Mouse (Mus musculus) left cerebral cortex, adult 18-20 months (tissue): Measurements from ENCODE around the gene Mrpl20. TPM values are rescaled to one million over a fixed set of nuclear protein-coding genes. Genes with fewer than 3 reads are reported as not detected.
"Not testable (repeated sequence)": the region's sequence is repeated elsewhere in the genome, so short reads cannot be mapped to it uniquely, and the experiment has no call there.

Experiments
- DNase-seq, 2 experiments: peaks; one replicate each; pipeline ENCODE4 v3.0.0; 2021 to 2022; ENCODE audit warnings: low spot score in 2 of 2, mixed read lengths in 1 of 2
- total RNA-seq, 2 experiments: library from RNA; stranded (reverse); gene quantifications; 2 replicates each; pipeline ENCODE4 v1.2.3; 2021

Mrpl20 gene
- total RNA-seq, 2 experiments from 2014 or later = 84.9 to 89.4 TPM

GRCm38 (mm10) chr4:155780895-155781294, 21.8 kb upstream of the Mrpl20 start:
- DNase-seq = no peak

DNA sequence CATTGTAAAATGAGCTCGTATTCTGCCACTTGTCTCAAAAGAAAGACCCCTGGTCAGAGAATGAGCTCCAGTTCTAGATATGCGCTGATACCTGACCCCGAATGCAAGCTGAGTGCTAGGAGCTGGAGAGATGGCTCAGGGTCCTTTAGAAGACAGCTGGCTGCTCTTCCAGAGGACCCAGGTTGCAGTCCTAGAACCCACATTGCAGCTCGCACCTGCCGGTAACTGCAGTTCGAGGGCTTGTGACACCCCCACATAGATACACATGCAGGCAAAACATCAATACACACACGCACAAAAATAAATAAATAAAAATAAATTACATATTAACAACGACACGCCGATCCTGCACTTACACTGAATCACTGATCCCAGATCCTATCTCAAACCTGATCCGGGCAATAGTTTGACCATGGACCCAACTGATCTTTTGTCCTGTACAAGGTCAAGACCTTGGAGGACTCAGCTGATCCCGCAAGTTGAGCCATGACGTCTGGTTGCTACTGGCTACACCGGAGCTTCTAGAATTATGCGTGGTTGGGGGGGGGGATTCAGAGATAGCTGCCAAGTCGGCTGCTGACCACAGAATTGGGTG, 19.1 kb upstream of the Mrpl20 start:
- no peak for DNase-seq

DNA sequence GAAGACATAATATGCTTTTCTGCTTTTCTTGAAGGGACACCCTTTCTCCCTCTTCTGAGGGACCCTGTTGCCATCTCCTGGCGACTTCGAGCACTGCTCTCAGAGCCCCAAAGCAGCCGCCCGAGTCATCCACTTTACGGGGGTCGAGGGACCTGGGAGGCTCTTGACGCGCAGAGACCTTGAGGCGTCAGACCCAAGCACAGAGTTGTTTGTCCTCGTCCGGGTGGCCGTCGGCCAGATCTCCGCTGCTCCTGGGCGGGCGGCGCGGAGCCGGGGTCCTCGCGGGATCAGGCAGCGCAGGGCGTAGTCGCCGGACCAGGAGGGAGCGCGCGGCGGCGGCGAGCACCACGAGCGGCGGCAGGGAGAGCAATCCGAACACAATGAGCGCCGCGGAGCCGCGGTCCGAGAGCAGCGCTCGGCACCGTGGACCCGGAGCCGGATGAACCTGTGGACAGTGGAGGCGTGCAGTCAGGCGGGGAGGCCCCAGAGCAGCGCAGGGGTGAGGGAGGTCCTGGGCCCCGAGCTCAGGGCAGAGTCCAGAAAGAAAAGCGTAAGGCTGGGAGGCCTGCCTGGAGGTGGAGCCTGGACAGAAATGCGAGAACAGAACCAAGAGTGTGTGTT, 18.5 kb upstream of the Mrpl20 start:
- peak; percentile 78 to 82 for DNase-seq

- no peak for DNase-seq
These were observed 17.4 kb upstream of the Mrpl20 start for GRCm38 (mm10) chr4:155785246-155785645.

DNA sequence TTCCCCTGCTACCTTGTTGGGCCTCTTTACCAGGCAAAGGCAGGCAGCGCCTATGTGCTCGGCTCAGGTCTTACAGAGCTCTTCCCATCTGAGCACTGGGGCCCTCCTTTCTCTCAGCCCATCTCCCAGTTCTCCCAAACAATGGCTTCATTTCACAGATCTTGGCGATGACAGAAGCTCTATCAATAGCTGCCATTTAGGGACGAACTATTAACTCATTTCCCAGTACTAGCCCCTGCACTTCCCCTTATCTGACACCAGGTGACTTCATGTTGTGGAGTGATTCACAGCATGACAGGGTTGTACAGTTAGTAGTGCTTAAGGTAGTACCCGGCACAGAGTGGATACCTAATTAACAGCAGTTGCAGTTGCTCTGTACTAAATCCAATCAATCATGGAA, 16.9 kb upstream of the Mrpl20 start, which contains the start of gene Tmem88b:
TSS of gene Tmem88b (minus strand) at position 56 of the 400 bp plus-strand sequence.
- DNase-seq = no peak

DNA sequence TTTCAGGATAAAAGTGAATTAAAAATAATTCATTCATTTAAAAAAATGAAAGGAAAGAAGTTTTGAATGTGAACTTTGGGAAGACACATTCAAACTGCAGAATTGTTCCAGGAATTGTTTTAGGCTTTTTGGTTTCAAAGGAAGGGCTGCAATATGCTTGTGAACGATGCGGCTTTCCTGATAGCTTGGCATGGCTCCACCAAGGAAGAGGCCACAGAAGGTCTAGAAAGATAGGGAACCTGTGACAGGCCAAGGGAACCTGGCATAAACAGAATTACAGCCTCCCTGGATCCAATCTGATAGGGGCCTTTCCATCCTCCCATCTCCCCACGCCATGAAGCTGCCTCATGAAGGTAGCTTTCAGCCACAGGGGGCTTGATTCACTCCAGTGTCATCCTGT, 14.4 kb upstream of the Mrpl20 start:
- no peak for DNase-seq

DNA sequence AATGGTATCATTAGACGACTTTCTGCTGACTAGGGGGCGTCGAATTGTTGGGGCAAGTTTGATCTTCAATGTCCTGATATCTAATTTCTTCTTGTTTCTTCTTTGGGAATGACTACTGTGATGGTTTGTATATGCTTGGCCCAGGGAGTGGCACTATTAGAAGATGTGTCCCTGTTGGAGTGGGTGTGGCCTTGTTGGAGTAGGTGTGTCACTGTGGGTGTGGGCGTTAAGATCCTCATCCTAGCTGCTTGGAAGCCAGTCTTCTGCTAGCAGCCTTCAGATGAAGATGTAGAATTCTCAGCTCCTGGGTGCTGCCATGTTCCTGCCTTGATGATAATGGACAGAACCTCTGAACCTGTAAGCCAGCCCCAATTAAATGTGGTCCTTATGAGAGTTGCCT, 13.8 kb upstream of the Mrpl20 start:
- DNase-seq = not testable (repeated sequence)

DNA sequence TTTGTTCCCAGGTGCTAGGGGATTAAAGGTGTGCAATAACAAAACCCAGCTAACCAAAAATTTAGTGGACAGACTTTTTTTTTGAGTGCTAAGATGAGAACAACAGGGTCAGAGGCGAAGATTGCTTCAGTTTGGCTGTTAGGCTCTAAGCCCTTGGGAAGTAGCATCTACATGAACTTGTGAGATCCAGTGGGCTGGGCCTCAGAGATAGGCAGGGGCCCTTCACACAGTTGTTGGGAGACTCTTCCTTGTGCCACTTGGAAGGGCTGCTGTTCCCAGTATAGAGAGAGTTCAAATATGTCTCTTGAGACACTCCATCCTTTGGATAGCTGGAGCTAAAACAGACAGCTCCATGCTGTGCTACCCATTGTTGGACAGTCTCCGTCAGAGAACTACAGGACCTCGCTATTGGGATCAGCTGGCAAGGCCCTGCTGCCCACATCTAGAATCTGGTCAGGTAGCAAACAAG, 12.6 kb upstream of the Mrpl20 start, which contains the start of gene Ankrd65:
TSS of gene Ankrd65 (plus strand) at position 419 of the 469 bp plus-strand sequence.
- no peak for DNase-seq

GRCm38 (mm10) chr4:155790650-155791161, 12.0 kb upstream of the Mrpl20 start:
- no peak for DNase-seq

DNA sequence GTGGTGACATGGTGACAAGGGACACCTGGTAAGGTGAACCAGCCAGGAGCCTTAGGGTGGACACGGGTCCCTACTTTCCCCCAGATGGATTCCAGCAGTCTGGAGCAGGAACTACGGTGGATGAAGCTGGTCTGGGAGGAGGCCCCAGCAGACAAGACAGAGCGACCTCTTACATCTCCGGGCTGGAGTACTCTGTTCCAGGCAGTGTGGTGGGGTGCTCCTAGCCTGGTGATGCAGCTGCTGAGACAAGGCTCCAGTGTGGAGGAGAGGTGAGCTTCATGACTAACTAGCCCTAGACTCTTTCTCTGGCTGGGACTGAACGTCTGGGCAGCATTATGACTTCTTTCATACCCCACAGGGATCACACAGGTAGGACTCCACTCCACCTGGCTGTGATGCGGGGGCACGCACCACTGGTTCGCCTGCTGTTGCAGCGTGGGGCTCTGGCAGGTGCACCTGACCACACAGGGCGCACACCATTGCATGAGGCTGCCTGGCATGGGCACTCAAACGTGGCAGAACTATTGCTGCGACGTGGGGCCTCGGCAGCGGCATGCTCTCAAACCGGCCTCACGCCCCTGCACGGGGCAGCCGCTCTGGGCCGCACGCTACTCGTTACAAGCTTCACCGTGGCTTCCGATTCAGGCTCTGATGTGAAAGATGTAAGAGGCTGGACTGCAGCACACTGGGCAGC, 11.3 kb upstream of the Mrpl20 start:
- no peak for DNase-seq

DNA sequence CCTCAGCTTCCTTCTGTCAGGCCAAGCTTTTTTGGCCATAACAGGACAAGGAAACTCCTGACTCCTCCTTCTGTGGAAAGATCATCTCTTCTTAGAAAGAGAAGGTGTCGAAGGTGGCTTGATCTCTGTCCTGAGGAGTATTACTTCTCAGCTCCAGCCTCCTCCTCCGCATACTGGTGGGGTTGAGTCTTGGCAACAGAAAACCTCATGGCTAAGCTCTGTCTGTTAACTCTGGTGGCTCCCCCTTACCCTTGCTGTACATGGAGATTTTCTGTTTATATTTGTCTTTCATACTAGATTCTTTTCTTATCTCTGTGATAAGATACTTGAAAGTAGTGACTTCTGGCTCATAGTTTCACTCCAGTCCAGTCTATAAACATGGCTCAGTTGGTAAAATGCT, 8.9 kb upstream of the Mrpl20 start:
- no peak for DNase-seq

- DNase-seq = no peak
These were observed 603 bp upstream of the Mrpl20 start for GRCm38 (mm10) chr4:155802075-155802474.

GRCm38 (mm10) chr4:155803340-155804041, 813 bp downstream of the Mrpl20 start:
- peak; percentile 95 to 98 for DNase-seq

GRCm38 (mm10) chr4:155807841-155808240, 5.2 kb downstream of the Mrpl20 start:
- DNase-seq = no peak

- peak; percentile 88 to 93 for DNase-seq
These were observed 9.4 kb downstream of the Mrpl20 start, which contains the start of gene Ccnl2 for GRCm38 (mm10) chr4:155811929-155812664. Gene Ccnl2, plus strand, starts transcription at chr4:155812489.

DNA sequence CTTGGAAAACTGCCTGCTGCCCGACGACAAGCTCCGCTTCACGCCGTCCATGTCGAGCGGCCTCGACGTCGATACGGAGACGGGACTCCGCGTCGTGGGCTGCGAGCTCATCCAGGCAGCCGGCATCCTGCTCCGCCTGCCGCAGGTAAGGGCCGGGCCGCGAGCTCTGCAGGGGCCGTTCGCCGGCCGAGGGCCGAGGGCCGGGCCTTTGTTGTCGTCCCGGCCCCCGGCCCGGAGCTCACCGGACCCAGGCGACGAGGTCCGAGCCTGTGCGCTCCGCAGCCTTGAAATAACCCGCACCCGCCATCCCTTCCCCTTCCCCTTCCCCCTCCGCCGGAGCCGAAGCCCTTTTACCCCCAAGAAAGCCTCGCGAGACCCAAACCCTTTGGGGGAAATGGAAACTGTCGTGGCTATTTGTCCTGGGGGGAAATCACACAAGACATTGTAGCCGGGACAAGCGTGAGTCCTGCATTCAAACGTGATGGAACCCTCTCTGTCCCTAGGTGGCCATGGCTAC, 10.0 kb downstream of the Mrpl20 start:
- no peak for DNase-seq

GRCm38 (mm10) chr4:155817533-155817932, 14.9 kb downstream of the Mrpl20 start:
- no peak for DNase-seq

- DNase-seq = no peak
These were observed 18.3 kb downstream of the Mrpl20 start for GRCm38 (mm10) chr4:155821025-155821424.

DNA sequence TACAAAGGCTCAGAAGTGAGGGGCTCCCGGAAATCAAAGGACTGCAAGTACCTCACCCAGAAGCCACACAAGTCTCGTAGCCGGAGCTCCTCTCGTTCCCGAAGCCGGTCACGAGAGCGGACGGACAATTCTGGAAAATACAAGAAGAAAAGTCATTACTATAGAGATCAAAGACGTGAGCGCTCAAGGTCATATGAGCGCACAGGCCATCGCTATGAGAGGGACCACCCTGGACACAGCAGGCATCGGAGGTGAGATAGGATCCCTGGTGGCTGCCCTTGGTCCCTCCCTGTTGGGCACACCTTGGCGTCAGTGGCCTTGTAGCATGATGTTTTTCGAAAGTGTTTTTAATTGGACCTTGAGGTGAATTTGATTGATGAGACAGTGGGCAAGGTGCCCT, 20.8 kb downstream of the Mrpl20 start:
- no peak for DNase-seq

DNA sequence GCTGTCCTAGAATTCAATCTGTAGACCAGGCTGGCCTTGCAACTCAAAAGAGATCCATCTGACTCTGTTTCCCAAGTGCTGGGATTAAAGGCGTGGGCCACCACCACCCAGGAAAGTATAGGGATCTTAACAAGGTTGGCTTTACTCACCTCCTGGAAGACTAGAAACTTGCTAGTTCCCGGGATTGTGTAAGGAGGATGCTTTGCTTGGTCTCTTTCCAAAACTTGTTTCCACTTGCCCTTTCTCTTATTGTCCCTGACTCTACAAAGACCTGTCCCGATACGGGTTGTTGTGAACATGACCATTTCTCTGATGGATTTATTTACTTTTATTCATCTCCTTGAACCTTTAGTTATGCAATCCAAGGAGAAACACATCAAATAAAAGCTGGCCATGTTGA, 27.2 kb downstream of the Mrpl20 start:
- DNase-seq = no peak
